Mouse (Mus musculus) heart, adult 2 months (tissue): ENCODE data around the gene Mms19.

Experiments
- CTCF ChIP-seq: fragments of 200-600 bp; IDR thresholded peaks from 2 replicates; pipeline ENCODE4 v1.8.1; 2022; ENCODE audit warnings: antibody characterized with exemption, mild to moderate bottlenecking, moderate library complexity
- EP300 ChIP-seq: fragments of 200-500 bp; IDR thresholded peaks from 2 replicates; pipeline ENCODE4 v1.6.1; 2011; ENCODE audit warnings: low read depth, low read length, control low read depth; ENCODE audit not compliant: insufficient read depth
- POLR2A ChIP-seq: fragments of 200-500 bp; IDR thresholded peaks from 2 replicates; pipeline ENCODE4 v1.6.1; 2011; ENCODE audit warnings: mild to moderate bottlenecking, low read depth, low read length, control low read depth; ENCODE audit not compliant: insufficient read depth

- no peak for TF ChIP-seq CTCF
- TF ChIP-seq POLR2A: peak; percentile 62
- TF ChIP-seq EP300: 0 out of 2 replicates have a peak, but pooled peaks have one; percentile 28
Measured at GRCm38 (mm10) chr19:41895460-41896318, 85.3 kb downstream of the Mms19 start, which contains the start of gene Rrp12.
